Mouse (Mus musculus) intestine, postnatal 0 days (tissue): ENCODE data around the gene Cdk5. TPM values are rescaled to one million over a fixed set of nuclear protein-coding genes. Genes with fewer than 3 reads are reported as not detected.

Source experiments
- ATAC-seq: fragments of 200-750 bp; cut with Nextera tagmentation; 2 replicates; pipeline ENCODE4 v1.8.0; 2017; ENCODE audit warnings: mild to moderate bottlenecking, moderate TSS enrichment, moderate library complexity
- H3K27ac ChIP-seq: fragments of 300-500 bp; sonication (generic); 2 replicates; pipeline ENCODE4 v1.5.1; 2014; ENCODE audit warnings: mild to moderate bottlenecking, low read depth, low read length, moderate library complexity
- H3K27me3 ChIP-seq: fragments of 300-500 bp; sonication (generic); replicated peaks from 2 replicates; pipeline ENCODE4 v1.6.1; 2014; ENCODE audit warnings: low read length, mixed read lengths; ENCODE audit not compliant: control insufficient read depth, insufficient read depth
- H3K36me3 ChIP-seq: fragments of 300-500 bp; sonication (generic); 2 replicates; pipeline ENCODE4 v1.6.1; 2014; ENCODE audit warnings: mild to moderate bottlenecking, moderate library complexity; ENCODE audit not compliant: control insufficient read depth, insufficient read depth
- H3K4me1 ChIP-seq: fragments of 300-500 bp; sonication (generic); replicated peaks from 2 replicates; pipeline ENCODE4 v1.6.1; 2014; ENCODE audit warnings: antibody characterized with exemption, low read length, mixed read lengths; ENCODE audit not compliant: control insufficient read depth, insufficient read depth
- H3K4me2 ChIP-seq: fragments of 300-500 bp; sonication (generic); replicated peaks from 2 replicates; pipeline ENCODE4 v1.6.1; 2014; ENCODE audit warnings: low read depth, mild to moderate bottlenecking, moderate library complexity
- H3K4me3 ChIP-seq: fragments of 300-500 bp; sonication (generic); 2 replicates; pipeline ENCODE4 v1.5.1; 2014; ENCODE audit warnings: low read depth, low read length
- H3K9ac ChIP-seq: fragments of 300-500 bp; sonication (generic); 2 replicates; pipeline ENCODE4 v1.6.1; 2014; ENCODE audit warnings: mild to moderate bottlenecking, low read depth, low read length
- H3K9me3 ChIP-seq: fragments of 300-500 bp; sonication (generic); 2 replicates; pipeline ENCODE4 v1.6.1; 2016; ENCODE audit warnings: mixed run types; ENCODE audit not compliant: control insufficient read depth
- CTCF ChIP-seq: sonication (generic); IDR thresholded peaks from 2 replicates; pipeline ENCODE4 v1.5.1; 2016; ENCODE audit warnings: low read depth, mild to moderate bottlenecking, control low read depth, antibody characterized with exemption, moderate library complexity
- WGBS: fragments of 180-500 bp; shearing (Covaris S2); extraction: QIAGEN DNeasy Blood & Tissue Kit; methylation state at CpG from one replicate; pipeline ENCODE4 v1.1.7; 2014; 5-methylcytosine and 5-hydroxymethylcytosine counted together
- polyA plus RNA-seq: library from polyadenylated mRNA; unstranded; fragments of >200 nt; fragmentation: Nextera tagmentation; extraction: Ambion mirVana; gene quantifications from 2 replicates; pipeline ENCODE4 v1.2.1, GENCODE M21; 2015

Gene Cdk5
- polyA plus RNA-seq, 1 experiment from 2014 or later, result 28.4 TPM

- Histone ChIP-seq H3K36me3 (peaks cover 77% of the 10 kb centered on the region), H3K9me3 (no peaks in the 10 kb centered on the region), H3K4me1 (no peaks in the 10 kb centered on the region), H3K4me3 (no peak overlapping the region), H3K27ac (no peak overlapping the region), H3K27me3 (no peaks in the 10 kb centered on the region), H3K4me2 (no peak overlapping the region), H3K9ac (no peak overlapping the region)
- TF ChIP-seq CTCF, result no peak
- ATAC-seq, result no peak
- WGBS, result 59% methylated on average over 3 of the region's 3 CpGs
These were observed 17.9 kb downstream of the Cdk5 start for GRCm38 (mm10) chr5:24405389-24405876.

- no peak overlapping the region for H3K4me3 ChIP-seq
- H3K9me3 ChIP-seq, result no peaks in the 10 kb centered on the region
- no peaks in the 10 kb centered on the region for H3K27me3 ChIP-seq
- WGBS, result 87% methylated on average over 6 of the region's 6 CpGs
- no peak for ATAC-seq
- H3K27ac ChIP-seq, result no peak overlapping the region
- peaks cover 83% of the 10 kb centered on the region for H3K36me3 ChIP-seq
- no peak for TF ChIP-seq CTCF
- no peak overlapping the region for H3K4me2 ChIP-seq
- no peak overlapping the region for H3K9ac ChIP-seq
- H3K4me1 ChIP-seq, result no peaks in the 10 kb centered on the region
These were observed 18.6 kb downstream of the Cdk5 start for GRCm38 (mm10) chr5:24404594-24405360.

- WGBS, result 71% methylated on average over 9 of the region's 9 CpGs
These were observed 21.4 kb downstream of the Cdk5 start for GRCm38 (mm10) chr5:24401969-24402368.

GRCm38 (mm10) chr5:24400911-24401605 lies 22.3 kb downstream of the Cdk5 start:
- Histone ChIP-seq H3K4me3 (no peak overlapping the region), H3K4me1 (no peaks in the 10 kb centered on the region), H3K36me3 (peaks cover 56% of the 10 kb centered on the region), H3K27ac (no peak overlapping the region), H3K27me3 (no peaks in the 10 kb centered on the region), H3K4me2 (no peak overlapping the region), H3K9me3 (no peaks in the 10 kb centered on the region), H3K9ac (no peak overlapping the region)
- no peak for TF ChIP-seq CTCF
- no peak for ATAC-seq
- 91% methylated on average over 5 of the region's 5 CpGs for WGBS

More at GRCm38 (mm10) chr5:24401969-24402368, 21.4 kb downstream of the Cdk5 start:
- Histone ChIP-seq H3K4me2 (no peak overlapping the region), H3K27ac (no peak overlapping the region), H3K36me3 (peaks cover 65% of the 10 kb centered on the region), H3K27me3 (no peaks in the 10 kb centered on the region), H3K4me1 (no peaks in the 10 kb centered on the region), H3K4me3 (no peak overlapping the region), H3K9me3 (no peaks in the 10 kb centered on the region), H3K9ac (no peak overlapping the region)
- no peak for TF ChIP-seq CTCF
- no peak for ATAC-seq

- Histone ChIP-seq H3K9me3 (no peaks in the 10 kb centered on the region), H3K27me3 (no peaks in the 10 kb centered on the region), H3K36me3 (peaks cover 49% of the 10 kb centered on the region), H3K27ac (no peak overlapping the region), H3K9ac (no peak overlapping the region), H3K4me3 (no peak overlapping the region), H3K4me2 (no peak overlapping the region), H3K4me1 (no peaks in the 10 kb centered on the region)
- no peak for TF ChIP-seq CTCF
- ATAC-seq, result no peak
- WGBS, result 94% methylated on average over 11 of the region's 11 CpGs
These were observed 23.0 kb downstream of the Cdk5 start for GRCm38 (mm10) chr5:24400362-24400761.

- H3K36me3 ChIP-seq, result peaks cover 44% of the 10 kb centered on the region
- no peaks in the 10 kb centered on the region for H3K9me3 ChIP-seq
- H3K9ac ChIP-seq, result no peak overlapping the region
- no peak for TF ChIP-seq CTCF
- 91% methylated on average over 10 of the region's 10 CpGs for WGBS
- H3K4me3 ChIP-seq, result no peak overlapping the region
- H3K4me1 ChIP-seq, result no peaks in the 10 kb centered on the region
- no peak overlapping the region for H3K4me2 ChIP-seq
- H3K27me3 ChIP-seq, result no peaks in the 10 kb centered on the region
- ATAC-seq, result no peak
- H3K27ac ChIP-seq, result no peak overlapping the region
These were observed 23.6 kb downstream of the Cdk5 start for GRCm38 (mm10) chr5:24399686-24400085.
